Mouse (Mus musculus): ENCODE results near the gene Pls1. TPM values are rescaled to one million over a fixed set of nuclear protein-coding genes. Genes with fewer than 3 reads are reported as not detected.

Pls1 gene
- polyA plus RNA-seq, 1 experiment from 2014 or later, result 20.6 TPM

DNA sequence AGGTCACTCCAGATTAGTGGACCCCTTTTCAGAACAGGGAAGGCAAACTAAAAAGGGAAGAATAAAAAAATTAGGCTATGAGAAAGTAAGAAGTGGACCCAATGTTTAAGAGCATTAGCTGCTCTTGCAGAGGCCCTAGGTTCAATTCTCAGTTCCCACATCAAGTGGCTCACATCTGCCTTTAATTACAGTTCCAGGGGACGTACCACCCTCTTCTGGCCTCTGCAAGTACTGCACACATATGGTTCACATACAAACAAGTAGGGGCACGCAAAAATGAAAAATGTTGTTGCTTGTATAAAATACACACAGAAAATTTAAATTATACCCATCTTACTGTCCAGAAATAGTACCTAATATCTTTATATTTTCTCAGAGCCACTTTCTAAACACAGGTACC is 48.8 kb downstream of the Pls1 start:
- 74% methylated on average over 2 of the region's 2 CpGs for WGBS (ENCODE audit: insufficient replicate concordance)
- Histone ChIP-seq H3K27me3 (ENCODE audit: insufficient read depth, low read length) (no peaks in the 10 kb centered on the region), H3K4me2 (ENCODE audit: low read depth, low read length) (no peak overlapping the region), H3K4me1 (ENCODE audit: insufficient read depth) (no peaks in the 10 kb centered on the region), H3K4me3 (ENCODE audit: low read depth, low read length) (no peak overlapping the region), H3K27ac (ENCODE audit: low read depth) (no peak overlapping the region), H3K9ac (replicated peaks) (no peak overlapping the region), H3K36me3 (replicated peaks; ENCODE audit: insufficient read depth, low read length) (no peaks in the 10 kb centered on the region), H3K9me3 (ENCODE audit: low read length) (no peaks in the 10 kb centered on the region)
- ATAC-seq (no peak), DNase-seq (no peak)
- TF ChIP-seq EP300 (IDR thresholded peaks at IDR 0.05; ENCODE audit: low read depth), result no peak
- TF ChIP-seq CTCF (IDR thresholded peaks at IDR 0.05; ENCODE audit: low read depth), result 0 out of 2 replicates have a peak, but pooled peaks have one; percentile 4

DNA sequence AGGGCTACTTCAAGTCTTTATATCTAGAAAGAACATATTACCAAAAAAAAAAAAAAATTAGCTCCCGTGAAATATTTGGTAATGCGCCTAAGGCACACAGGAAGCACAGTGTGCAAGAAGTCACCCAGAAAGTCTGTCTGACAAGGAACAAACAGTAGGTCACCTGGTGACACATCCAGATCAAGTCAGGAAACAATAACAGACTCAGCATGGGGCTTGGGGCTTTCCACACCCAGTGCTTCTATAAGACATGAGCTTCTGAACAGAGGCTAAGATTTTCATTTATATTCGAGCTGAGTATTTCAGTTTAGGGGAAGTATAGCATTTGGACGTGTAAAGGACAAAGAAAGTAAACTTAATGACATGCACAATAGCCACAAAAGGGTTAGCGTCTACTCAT is 49.3 kb downstream of the Pls1 start:
- H3K27me3 ChIP-seq (ENCODE audit: insufficient read depth, low read length), result no peaks in the 10 kb centered on the region
- no peaks in the 10 kb centered on the region for H3K4me1 ChIP-seq (ENCODE audit: insufficient read depth)
- H3K36me3 ChIP-seq (replicated peaks; ENCODE audit: insufficient read depth, low read length), result no peaks in the 10 kb centered on the region
- H3K9ac ChIP-seq (replicated peaks), result no peak overlapping the region
- 81% methylated on average over 5 of the region's 5 CpGs for WGBS (ENCODE audit: insufficient replicate concordance)
- no peak overlapping the region for H3K4me2 ChIP-seq (ENCODE audit: low read depth, low read length)
- peak overlapping the region; percentile 85 for H3K27ac ChIP-seq (ENCODE audit: low read depth)
- H3K9me3 ChIP-seq (ENCODE audit: low read length), result no peaks in the 10 kb centered on the region
- TF ChIP-seq CTCF (IDR thresholded peaks at IDR 0.05; ENCODE audit: low read depth), result no peak
- no peak for TF ChIP-seq EP300 (IDR thresholded peaks at IDR 0.05; ENCODE audit: low read depth)
- H3K4me3 ChIP-seq (ENCODE audit: low read depth, low read length), result no peak overlapping the region
- DNase-seq, result no peak
- no peak for ATAC-seq

DNA sequence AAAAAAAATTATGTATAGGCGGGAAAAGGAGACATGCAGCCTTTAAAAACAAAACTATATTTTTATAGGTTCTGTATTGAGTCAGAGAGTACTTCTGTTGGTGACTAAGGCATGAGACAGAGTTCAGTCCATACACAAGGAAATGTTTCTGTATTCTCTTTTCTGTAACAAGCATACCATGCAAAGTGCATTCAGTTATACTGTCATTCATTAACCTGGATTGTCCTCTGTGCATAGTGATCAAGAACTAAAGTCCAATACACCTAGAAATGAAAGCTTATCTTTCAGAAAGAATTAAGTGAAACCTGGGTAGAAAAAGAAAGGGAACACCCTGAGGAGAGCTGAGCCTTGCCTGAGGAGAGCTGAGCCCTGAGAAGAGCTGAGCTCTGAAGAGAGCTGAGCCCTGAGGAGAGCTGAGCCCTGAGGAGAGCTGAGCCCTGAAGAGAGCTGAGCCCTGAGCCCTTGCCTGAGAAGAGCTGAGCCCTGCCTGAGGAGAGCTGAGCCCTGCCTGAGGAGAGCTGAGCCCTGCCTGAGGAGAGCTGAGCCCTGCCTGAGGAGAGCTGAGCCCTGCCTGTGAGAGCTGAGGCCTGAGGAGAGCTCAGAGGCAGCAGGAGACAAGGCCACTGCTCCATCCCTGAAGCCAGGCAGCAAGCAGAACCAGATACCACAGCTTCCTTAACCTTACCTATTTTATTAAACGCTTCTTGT is 49.9 kb downstream of the Pls1 start:
- DNase-seq (no peak), ATAC-seq (peak; percentile 62; the same call in 1 of the 2 replicates)
- Histone ChIP-seq H3K4me1 (ENCODE audit: insufficient read depth) (no peaks in the 10 kb centered on the region), H3K9ac (replicated peaks) (peak overlapping the region; percentile 11; the same call in 1 of the 2 replicates), H3K27me3 (ENCODE audit: insufficient read depth, low read length) (no peaks in the 10 kb centered on the region), H3K9me3 (ENCODE audit: low read length) (no peaks in the 10 kb centered on the region), H3K36me3 (replicated peaks; ENCODE audit: insufficient read depth, low read length) (no peaks in the 10 kb centered on the region), H3K4me2 (ENCODE audit: low read depth, low read length) (0 out of 2 replicates have a peak overlapping the region, but pooled peaks have one; percentile 26), H3K4me3 (ENCODE audit: low read depth, low read length) (no peak overlapping the region), H3K27ac (ENCODE audit: low read depth) (peak overlapping the region; percentile 85)
- TF ChIP-seq CTCF (IDR thresholded peaks at IDR 0.05; ENCODE audit: low read depth) (no peak), EP300 (IDR thresholded peaks at IDR 0.05; ENCODE audit: low read depth) (no peak)
- WGBS (ENCODE audit: insufficient replicate concordance), result 69% methylated on average over 2 of the region's 2 CpGs

DNA sequence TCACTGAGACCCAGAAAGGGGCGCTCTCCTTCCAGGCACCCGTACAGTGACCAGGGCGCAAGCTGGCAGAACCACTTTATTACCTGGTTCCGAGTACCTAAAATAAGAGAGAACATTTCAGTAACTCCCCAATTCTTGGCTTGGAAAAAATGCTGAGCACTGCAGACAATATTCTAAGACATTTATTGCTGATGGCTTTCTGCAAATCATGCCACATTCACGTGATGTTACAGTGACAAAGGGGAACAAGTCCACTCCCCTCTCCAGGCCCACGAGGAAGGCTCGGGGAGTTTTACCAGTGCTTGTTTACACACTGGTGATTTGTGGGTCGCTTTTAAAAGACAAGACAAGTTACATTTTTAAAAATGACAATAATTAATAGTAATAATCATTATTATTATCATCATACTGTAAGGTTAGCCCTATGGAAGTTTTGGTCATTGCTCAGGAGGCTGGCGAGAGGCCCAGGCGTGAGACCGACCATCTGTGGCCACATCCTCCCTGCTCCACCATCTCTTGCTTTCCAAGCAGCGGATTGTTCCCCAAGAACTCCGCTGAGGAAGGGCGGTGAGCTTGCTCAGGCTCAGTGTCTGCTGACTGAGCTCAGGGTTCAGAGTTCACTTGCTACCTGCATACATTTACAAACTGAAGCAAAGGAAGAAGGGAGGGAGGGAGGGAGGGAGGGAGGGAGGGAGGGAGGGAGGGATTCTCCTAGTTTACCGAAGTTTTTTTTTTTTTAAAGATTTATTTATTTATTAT is 50.9 kb downstream of the Pls1 start:
- TF ChIP-seq CTCF (IDR thresholded peaks at IDR 0.05; ENCODE audit: low read depth) (no peak), EP300 (IDR thresholded peaks at IDR 0.05; ENCODE audit: low read depth) (no peak)
- DNase-seq (no peak), ATAC-seq (no peak)
- no peaks in the 10 kb centered on the region for H3K4me1 ChIP-seq (ENCODE audit: insufficient read depth)
- no peak overlapping the region for H3K9ac ChIP-seq (replicated peaks)
- no peaks in the 10 kb centered on the region for H3K27me3 ChIP-seq (ENCODE audit: insufficient read depth, low read length)
- 75% methylated on average over 15 of the region's 15 CpGs for WGBS (ENCODE audit: insufficient replicate concordance)
- H3K4me2 ChIP-seq (ENCODE audit: low read depth, low read length), result no peak overlapping the region
- no peak overlapping the region for H3K27ac ChIP-seq (ENCODE audit: low read depth)
- no peak overlapping the region for H3K4me3 ChIP-seq (ENCODE audit: low read depth, low read length)
- no peaks in the 10 kb centered on the region for H3K9me3 ChIP-seq (ENCODE audit: low read length)
- H3K36me3 ChIP-seq (replicated peaks; ENCODE audit: insufficient read depth, low read length), result no peaks in the 10 kb centered on the region

DNA sequence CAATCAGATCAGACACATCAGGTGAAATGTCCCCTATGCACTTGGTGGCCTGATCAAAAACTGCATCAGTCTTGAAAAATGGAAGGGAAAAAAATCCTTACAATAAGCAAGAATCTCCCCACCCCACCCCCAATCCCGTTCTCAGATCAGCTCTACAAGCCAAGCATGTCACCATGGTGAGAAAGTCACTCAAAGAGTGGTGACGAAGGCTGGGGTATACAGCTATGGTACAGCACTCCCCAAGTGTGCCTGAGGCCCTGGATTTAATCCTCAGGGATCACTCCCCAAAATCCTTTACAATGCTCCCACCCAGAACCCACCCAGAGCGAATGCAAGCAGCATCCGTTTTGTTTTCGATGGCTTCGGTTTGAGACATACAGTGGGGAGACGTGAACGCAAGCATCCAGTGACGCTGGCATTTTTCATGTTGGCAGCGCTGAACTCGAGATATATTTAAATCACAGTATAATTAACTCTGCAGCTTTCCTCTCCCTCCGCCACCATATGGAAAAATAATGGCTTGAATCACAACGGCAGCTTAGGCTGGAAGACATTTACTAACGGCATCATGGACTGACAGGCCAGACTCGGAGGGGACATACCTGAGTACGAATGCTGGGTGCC is 60.1 kb downstream of the Pls1 start:
- ATAC-seq, result no peak

More for the DNA sequence above, 60.1 kb downstream of the Pls1 start:
- 82% methylated on average over 16 of the region's 16 CpGs for WGBS (ENCODE audit: insufficient replicate concordance)
- DNase-seq, result no peak
- Histone ChIP-seq H3K9me3 (ENCODE audit: low read length) (no peaks in the 10 kb centered on the region), H3K4me3 (ENCODE audit: low read depth, low read length) (no peak overlapping the region), H3K4me2 (ENCODE audit: low read depth, low read length) (no peak overlapping the region), H3K4me1 (ENCODE audit: insufficient read depth) (no peaks in the 10 kb centered on the region), H3K36me3 (replicated peaks; ENCODE audit: insufficient read depth, low read length) (no peaks in the 10 kb centered on the region), H3K9ac (replicated peaks) (no peak overlapping the region), H3K27ac (ENCODE audit: low read depth) (no peak overlapping the region), H3K27me3 (ENCODE audit: insufficient read depth, low read length) (no peaks in the 10 kb centered on the region)
- no peak for TF ChIP-seq EP300 (IDR thresholded peaks at IDR 0.05; ENCODE audit: low read depth)
- TF ChIP-seq CTCF (IDR thresholded peaks at IDR 0.05; ENCODE audit: low read depth), result no peak

Measured in liver, postnatal 0 days (tissue).